Mouse (Mus musculus) cerebellum, adult 9-10 months (tissue): Measurements from ENCODE around the gene Paxbp1.

ENCODE experiments used
- DNase-seq: peaks from one replicate; pipeline ENCODE4 v3.0.0; 2022

Paxbp1 gene

DNA sequence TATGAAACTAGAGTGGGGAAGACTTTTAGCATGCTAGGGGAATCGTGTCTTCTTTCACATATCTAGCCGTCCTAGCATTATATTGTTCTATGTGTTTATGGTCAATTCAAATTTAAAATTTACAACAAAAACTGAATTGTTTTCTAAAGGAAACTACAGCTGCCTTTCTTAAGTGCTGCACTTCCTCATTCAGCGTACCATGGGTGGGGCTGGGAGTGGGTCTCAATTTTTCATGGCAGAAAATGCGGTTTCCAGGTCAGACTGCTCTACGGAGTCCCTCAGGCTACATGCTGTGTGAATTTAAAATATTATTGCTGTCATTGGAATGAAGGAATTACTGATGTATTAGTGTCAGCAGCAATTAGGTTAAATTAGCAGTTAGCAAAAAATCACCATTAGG, 48.8 kb downstream of the Paxbp1 start:
- no peak for DNase-seq

DNA sequence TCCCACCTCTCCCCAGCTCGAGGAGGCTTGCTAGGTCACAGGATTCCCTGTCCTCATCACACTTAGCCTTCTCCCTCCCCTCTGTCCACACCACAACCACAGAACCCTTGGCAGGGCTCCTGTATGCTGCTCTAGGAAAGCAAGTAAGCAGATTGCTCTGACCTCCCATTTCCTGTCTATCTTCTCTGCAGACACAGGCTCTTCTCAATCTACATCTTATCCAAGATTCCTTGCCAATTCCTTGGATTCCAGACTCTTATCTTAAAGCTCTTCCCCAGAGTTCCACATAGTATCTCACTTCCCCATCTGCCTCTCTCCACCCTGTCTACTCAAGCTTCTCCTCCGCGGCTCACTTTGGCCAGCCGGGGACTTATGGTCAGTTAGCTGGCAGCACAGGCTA, 49.3 kb downstream of the Paxbp1 start:
- DNase-seq, result no peak

DNA sequence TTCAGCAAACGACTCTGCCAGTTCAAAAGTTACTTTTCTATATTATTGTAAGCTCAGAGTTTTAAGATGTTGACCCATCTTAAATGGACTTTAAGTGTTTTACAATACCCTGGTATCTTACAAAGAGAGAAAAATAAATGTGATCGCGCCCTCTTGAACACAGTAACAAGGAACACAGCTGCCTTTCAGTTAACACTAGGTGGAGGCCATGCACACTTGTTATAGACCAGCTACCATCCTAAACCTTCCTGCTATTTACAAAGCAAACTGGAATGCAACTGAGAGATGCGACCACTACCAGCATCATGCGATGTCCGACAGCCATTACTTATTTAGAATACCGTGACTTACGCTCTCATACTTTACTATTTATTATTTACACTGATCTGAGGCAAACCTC, 55.2 kb downstream of the Paxbp1 start:
- DNase-seq, result no peak

DNA sequence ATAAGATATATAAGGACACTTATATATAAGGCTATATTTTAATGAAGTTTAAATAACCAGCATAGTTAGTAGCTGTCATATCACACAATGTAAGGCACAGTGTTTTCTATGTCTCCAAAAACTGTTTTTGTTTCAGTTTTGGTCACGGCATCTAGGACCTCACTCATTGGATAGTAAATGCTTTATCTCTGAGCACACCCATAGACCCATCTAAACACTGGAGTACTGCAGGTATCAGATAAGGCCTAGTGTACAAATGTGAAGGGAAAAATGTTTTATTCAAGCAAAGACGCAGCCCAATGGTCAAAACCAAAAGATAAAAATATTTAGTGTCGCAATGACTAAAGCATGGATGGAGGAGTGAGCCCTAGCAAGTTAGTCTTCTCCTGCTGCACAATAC, 55.7 kb downstream of the Paxbp1 start:
- DNase-seq, result no peak

DNA sequence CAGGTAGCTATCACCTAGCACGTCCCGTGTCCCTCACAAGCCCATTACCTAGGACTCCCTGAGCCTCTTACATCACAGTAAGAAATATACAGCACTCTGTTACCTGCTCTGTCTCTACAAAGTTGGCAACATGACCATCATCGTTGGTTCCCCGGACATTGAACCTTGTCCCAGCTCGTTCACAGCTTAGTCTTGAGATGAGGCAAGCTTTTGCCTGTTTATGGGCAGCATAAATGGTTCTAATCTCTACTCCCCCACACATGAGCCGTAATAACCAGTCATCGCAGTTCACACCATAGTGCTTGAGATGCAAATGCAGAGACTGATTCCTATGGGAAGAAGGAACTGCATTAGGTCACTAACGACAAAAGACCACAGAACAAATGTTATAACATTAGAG, 56.3 kb downstream of the Paxbp1 start:
- no peak for DNase-seq

DNA sequence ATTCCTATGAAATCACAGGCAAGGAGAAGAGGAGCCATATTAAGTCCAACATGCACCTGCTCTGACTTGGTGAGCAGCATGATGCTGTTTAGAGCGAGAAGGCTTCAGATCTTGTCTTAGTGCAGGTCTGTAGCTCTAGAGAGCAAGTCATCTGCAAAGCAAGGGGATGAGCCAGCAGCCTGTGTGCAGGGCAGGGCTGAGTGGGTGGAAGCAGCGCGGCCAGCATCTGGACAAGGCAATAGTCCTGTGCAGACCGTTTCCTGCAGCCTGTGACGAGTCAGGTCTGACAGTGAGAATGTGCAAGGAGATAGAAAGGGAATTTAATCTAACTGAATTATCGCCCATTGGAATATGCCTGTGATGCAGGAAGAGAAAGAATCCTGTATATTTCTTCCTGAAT, 73.3 kb downstream of the Paxbp1 start:
- no peak for DNase-seq

DNA sequence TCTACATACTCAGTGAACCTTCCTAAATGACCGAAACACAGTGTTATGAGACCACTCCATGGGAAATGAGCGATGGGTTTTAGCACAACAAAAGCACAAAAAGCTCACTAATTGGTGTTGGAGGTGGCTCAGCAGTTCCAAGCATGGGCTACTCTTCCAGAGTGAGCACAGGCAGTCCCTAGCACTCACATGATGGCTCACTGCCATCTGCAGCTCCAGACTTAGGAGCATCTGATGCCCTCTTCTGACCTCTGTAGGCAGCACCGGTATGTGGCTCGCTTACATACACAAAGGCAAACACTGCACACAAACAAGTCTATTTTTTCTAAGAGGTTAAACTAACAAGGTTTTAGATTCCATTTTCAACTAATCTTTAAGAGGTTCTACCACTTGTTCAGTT, 78.1 kb downstream of the Paxbp1 start:
- no peak for DNase-seq

DNA sequence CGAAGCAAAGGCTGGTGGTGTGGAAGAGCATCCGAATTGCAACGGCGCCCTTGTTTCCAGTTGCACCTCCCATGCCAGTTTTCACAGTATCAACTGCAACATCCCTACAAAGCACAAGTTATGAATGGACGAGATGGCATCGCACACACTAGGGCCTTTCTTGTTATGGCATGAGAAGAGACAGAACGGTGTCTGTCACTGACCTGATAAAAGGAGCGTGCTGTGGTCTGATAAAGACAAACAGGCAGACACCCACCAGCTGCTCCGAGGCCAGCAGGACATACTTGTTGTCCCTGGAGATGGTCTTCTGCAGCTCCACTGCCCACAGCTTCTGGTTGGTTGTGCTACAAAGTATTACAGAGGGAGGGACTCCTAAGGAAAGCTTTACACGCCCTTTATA, 80.0 kb downstream of the Paxbp1 start:
- no peak for DNase-seq
